Mouse (Mus musculus) midbrain, embryonic 11.5 days (tissue): ENCODE data around the gene Mthfs. TPM values are rescaled to one million over a fixed set of nuclear protein-coding genes. Genes with fewer than 3 reads are reported as not detected.

Experiments
- ATAC-seq: fragments of 200-750 bp; cut with Nextera tagmentation; 2 replicates; pipeline ENCODE4 v1.8.0; 2017; ENCODE audit warnings: moderate TSS enrichment, moderate library complexity; ENCODE audit not compliant: low FRiP score
- DNase-seq: peaks from one replicate; pipeline ENCODE4 v3.0.0; 2015; ENCODE audit warnings: low spot score; ENCODE audit errors: missing footprints
- H3K27ac ChIP-seq: fragments of 300-500 bp; sonication (generic); 2 replicates; pipeline ENCODE4 v1.5.1; 2014; ENCODE audit warnings: low read depth, low read length
- H3K27me3 ChIP-seq: fragments of 300-500 bp; sonication (generic); 2 replicates; pipeline ENCODE4 v1.6.1; 2014; ENCODE audit warnings: mild to moderate bottlenecking, low read length, moderate library complexity, mixed read lengths; ENCODE audit not compliant: control insufficient read depth, insufficient read depth
- H3K36me3 ChIP-seq: fragments of 300-500 bp; sonication (generic); 2 replicates; pipeline ENCODE4 v1.6.1; 2014; ENCODE audit warnings: mild to moderate bottlenecking, low read length, moderate library complexity, mixed read lengths; ENCODE audit not compliant: control insufficient read depth, insufficient read depth
- H3K4me1 ChIP-seq: fragments of 300-500 bp; sonication (generic); 2 replicates; pipeline ENCODE4 v1.6.1; 2014; ENCODE audit warnings: low read length; ENCODE audit not compliant: control insufficient read depth, insufficient read depth
- H3K4me2 ChIP-seq: fragments of 300-500 bp; sonication (generic); 2 replicates; pipeline ENCODE4 v1.6.1; 2014; ENCODE audit warnings: mild to moderate bottlenecking, moderate library complexity
- H3K4me3 ChIP-seq: fragments of 300-500 bp; sonication (generic); 2 replicates; pipeline ENCODE4 v1.5.1; 2014; ENCODE audit warnings: low read depth, low read length
- H3K9ac ChIP-seq: fragments of 300-500 bp; sonication (generic); 2 replicates; pipeline ENCODE4 v1.6.1; 2014; ENCODE audit warnings: low read length
- H3K9me3 ChIP-seq: fragments of 300-500 bp; sonication (generic); 2 replicates; pipeline ENCODE4 v1.6.1; 2016; ENCODE audit warnings: low read length; ENCODE audit not compliant: control insufficient read depth
- WGBS: fragments of 180-500 bp; shearing (Covaris S2); extraction: QIAGEN DNeasy Blood & Tissue Kit; methylation state at CpG from one replicate; pipeline ENCODE4 v1.1.7; 2014; 5-methylcytosine and 5-hydroxymethylcytosine counted together
- polyA plus RNA-seq: library from polyadenylated mRNA; unstranded; fragments of >200 nt; fragmentation: Nextera tagmentation; extraction: Ambion mirVana; gene quantifications from 2 replicates; pipeline ENCODE4 v1.2.1, GENCODE M21; 2014

The Mthfs gene
- polyA plus RNA-seq, 1 experiment from 2014 or later: 13.4 TPM

DNA sequence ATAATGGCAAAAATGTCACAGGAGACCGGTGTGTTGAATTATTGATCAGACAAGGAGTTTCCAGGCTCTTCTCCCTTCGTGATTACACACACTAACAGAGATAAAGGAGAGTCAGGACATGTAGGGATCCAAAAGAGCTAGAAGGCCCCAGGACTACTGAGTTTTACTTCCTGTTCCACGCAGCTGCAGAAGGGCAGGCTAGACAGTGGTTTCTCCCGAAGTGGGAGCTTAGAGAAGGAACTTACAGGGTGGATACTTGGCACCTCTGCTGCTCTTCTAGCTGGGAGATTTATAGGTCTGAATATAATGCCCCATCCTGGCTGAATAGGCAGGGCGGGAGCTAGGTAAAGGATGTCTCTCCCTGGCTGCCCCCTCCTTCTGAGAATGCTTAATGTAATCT, 57.1 kb downstream of the Mthfs start:
- Histone ChIP-seq H3K9me3 (no peaks in the 10 kb centered on the region), H3K4me3 (no peak overlapping the region), H3K27ac (no peak overlapping the region), H3K4me1 (no peaks in the 10 kb centered on the region), H3K4me2 (no peak overlapping the region), H3K9ac (no peak overlapping the region), H3K36me3 (no peaks in the 10 kb centered on the region), H3K27me3 (no peaks in the 10 kb centered on the region)
- WGBS: 67% methylated on average over 5 of the region's 5 CpGs
- DNase-seq: no peak
- no peak for ATAC-seq

DNA sequence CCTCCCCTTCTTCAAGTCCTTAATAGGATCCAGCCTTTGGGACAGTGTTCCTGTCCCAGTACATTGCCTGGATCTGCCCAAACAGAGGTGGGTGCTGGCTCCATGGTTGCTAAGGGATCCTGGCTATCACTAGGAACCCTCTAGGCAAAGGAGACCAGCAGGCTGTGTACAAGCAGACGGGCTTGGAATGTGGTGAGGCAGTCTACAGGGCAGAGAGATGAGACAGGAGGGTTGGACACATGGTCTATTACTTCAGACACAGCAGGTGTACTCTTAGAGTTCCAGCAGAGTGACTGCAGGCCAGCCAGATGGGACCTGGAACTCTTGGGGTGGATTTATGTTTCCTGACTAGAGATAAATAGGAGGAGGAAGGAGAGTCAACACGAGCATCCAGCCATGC, 59.9 kb downstream of the Mthfs start:
- Histone ChIP-seq H3K4me2 (no peak overlapping the region), H3K9me3 (no peaks in the 10 kb centered on the region), H3K4me3 (no peak overlapping the region), H3K9ac (no peak overlapping the region), H3K27me3 (no peaks in the 10 kb centered on the region), H3K4me1 (no peaks in the 10 kb centered on the region), H3K36me3 (no peaks in the 10 kb centered on the region), H3K27ac (no peak overlapping the region)
- WGBS: 75% methylated on average over 2 of the region's 2 CpGs
- DNase-seq: no peak
- ATAC-seq: no peak

- Histone ChIP-seq H3K9ac (no peak overlapping the region), H3K9me3 (no peaks in the 10 kb centered on the region), H3K4me3 (no peak overlapping the region), H3K36me3 (no peaks in the 10 kb centered on the region), H3K27ac (no peak overlapping the region), H3K4me1 (no peaks in the 10 kb centered on the region), H3K27me3 (no peaks in the 10 kb centered on the region), H3K4me2 (no peak overlapping the region)
- WGBS: 84% methylated on average over 7 of the region's 7 CpGs
- no peak for ATAC-seq
- no peak for DNase-seq
These were observed 63.3 kb downstream of the Mthfs start for GRCm38 (mm10) chr9:89273766-89274165.

DNA sequence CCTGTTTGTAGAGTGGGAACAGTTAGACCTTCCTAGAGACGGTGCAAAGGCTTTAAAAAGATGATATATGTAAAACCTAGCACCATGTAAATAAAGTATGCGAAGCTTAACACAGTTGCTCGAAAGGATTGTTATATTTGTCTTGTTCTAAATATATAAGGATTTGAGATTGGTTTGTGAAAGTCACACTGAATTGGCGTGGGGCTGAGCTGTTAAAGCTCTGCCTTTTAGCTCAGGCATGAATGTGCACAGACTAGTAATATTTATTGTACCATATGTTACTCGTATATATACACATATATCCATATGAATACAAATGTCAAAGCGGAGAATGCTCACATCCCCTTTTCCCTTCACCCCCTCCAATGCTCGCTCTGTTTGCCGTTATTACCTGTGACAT, 67.7 kb downstream of the Mthfs start:
- 92% methylated on average over 8 of the region's 8 CpGs for WGBS
- no peak overlapping the region for H3K27ac ChIP-seq

DNA sequence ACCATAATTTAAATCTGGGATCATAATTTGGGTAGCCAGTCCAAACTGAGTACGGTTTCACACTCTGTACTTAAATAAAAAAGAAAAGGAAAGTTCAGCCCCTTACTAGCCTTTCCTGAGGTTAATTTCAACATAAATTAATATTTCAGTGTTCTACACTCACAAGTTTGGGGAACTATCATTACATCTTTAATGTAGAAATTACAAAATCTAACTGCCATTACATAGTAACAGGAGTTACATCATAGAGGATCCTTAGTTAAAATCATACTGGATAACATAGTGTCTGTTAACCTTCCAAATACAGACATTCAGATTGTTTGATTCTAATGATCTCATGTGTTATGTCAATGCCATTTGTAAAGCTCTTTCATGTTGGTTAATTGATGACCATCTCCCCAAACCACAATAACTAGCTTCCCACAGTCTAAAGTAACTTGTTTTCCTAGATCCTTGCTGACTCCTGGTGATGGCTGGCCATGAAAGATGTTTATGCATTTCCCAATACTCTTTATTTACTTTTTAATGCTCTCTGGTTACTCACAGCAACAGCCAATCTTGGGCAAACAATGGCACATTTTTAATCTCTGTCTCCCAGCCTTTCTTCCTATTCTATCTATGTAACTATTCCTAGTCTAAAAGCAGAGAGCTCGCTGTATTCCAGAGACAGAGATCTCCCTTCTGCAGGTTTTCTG, 72.0 kb downstream of the Mthfs start:
- no peaks in the 10 kb centered on the region for H3K36me3 ChIP-seq
- no peaks in the 10 kb centered on the region for H3K9me3 ChIP-seq
- no peak overlapping the region for H3K4me2 ChIP-seq
- ATAC-seq (no peak), DNase-seq (no peak)
- 92% methylated on average over 2 of the region's 2 CpGs for WGBS
- H3K27me3 ChIP-seq: no peaks in the 10 kb centered on the region
- no peaks in the 10 kb centered on the region for H3K4me1 ChIP-seq
- no peak overlapping the region for H3K4me3 ChIP-seq
- H3K27ac ChIP-seq: no peak overlapping the region
- no peak overlapping the region for H3K9ac ChIP-seq

More for the DNA sequence above, 67.7 kb downstream of the Mthfs start:
- ATAC-seq: no peak
- no peak overlapping the region for H3K4me3 ChIP-seq
- no peaks in the 10 kb centered on the region for H3K27me3 ChIP-seq
- H3K4me1 ChIP-seq: no peaks in the 10 kb centered on the region
- no peak overlapping the region for H3K4me2 ChIP-seq
- no peak overlapping the region for H3K9ac ChIP-seq
- H3K36me3 ChIP-seq: no peaks in the 10 kb centered on the region
- no peak for DNase-seq
- H3K9me3 ChIP-seq: no peaks in the 10 kb centered on the region

- peak; percentile 67; the same call in 1 of the 2 replicates for ATAC-seq
- Histone ChIP-seq H3K9me3 (no peaks in the 10 kb centered on the region), H3K4me3 (no peak overlapping the region), H3K4me2 (no peak overlapping the region), H3K27ac (no peak overlapping the region), H3K36me3 (no peaks in the 10 kb centered on the region), H3K4me1 (0 out of 2 replicates have a peak, but pooled peaks cover 3% of the 10 kb centered on the region), H3K9ac (no peak overlapping the region), H3K27me3 (no peaks in the 10 kb centered on the region)
- WGBS: 30% methylated on average over 2 of the region's 2 CpGs
- DNase-seq: no peak
These were observed 77.6 kb downstream of the Mthfs start for GRCm38 (mm10) chr9:89288037-89288436.

GRCm38 (mm10) chr9:89293364-89293763, 82.9 kb downstream of the Mthfs start:
- DNase-seq (no peak), ATAC-seq (no peak)
- H3K9me3 ChIP-seq: no peaks in the 10 kb centered on the region
- no peaks in the 10 kb centered on the region for H3K36me3 ChIP-seq
- H3K9ac ChIP-seq: no peak overlapping the region
- no peak overlapping the region for H3K27ac ChIP-seq
- no peak overlapping the region for H3K4me2 ChIP-seq
- H3K4me3 ChIP-seq: no peak overlapping the region
- no peaks in the 10 kb centered on the region for H3K27me3 ChIP-seq
- H3K4me1 ChIP-seq: no peaks in the 10 kb centered on the region
- 83% methylated on average over 3 of the region's 3 CpGs for WGBS

GRCm38 (mm10) chr9:89294121-89294520, 83.6 kb downstream of the Mthfs start:
- H3K9me3 ChIP-seq: no peaks in the 10 kb centered on the region
- H3K9ac ChIP-seq: no peak overlapping the region
- no peak overlapping the region for H3K27ac ChIP-seq
- no peak for ATAC-seq
- no peaks in the 10 kb centered on the region for H3K27me3 ChIP-seq
- H3K4me3 ChIP-seq: no peak overlapping the region
- DNase-seq: no peak
- 58% methylated on average over 3 of the region's 3 CpGs for WGBS
- H3K4me1 ChIP-seq: no peaks in the 10 kb centered on the region
- H3K36me3 ChIP-seq: no peaks in the 10 kb centered on the region
- no peak overlapping the region for H3K4me2 ChIP-seq

GRCm38 (mm10) chr9:89305637-89306036, 95.2 kb downstream of the Mthfs start:
- Histone ChIP-seq H3K27ac (no peak overlapping the region), H3K4me2 (no peak overlapping the region), H3K4me3 (no peak overlapping the region), H3K36me3 (no peaks in the 10 kb centered on the region), H3K9ac (no peak overlapping the region), H3K27me3 (no peaks in the 10 kb centered on the region), H3K4me1 (no peaks in the 10 kb centered on the region), H3K9me3 (no peaks in the 10 kb centered on the region)
- 90% methylated on average over 2 of the region's 2 CpGs for WGBS
- no peak for DNase-seq
- ATAC-seq: no peak
